Mouse (Mus musculus): ENCODE results near the gene Lrrc10. TPM values are rescaled to one million over a fixed set of nuclear protein-coding genes. Genes with fewer than 3 reads are reported as not detected.

The Lrrc10 gene
- polyA plus RNA-seq (2014; fragmentation: Illumina TruSeq; extraction: RNeasy Lipid Tissue Mini Kit (QIAGEN cat#74804); ENCODE audit: low read depth, low replicate concordance) = 181 TPM

DNA sequence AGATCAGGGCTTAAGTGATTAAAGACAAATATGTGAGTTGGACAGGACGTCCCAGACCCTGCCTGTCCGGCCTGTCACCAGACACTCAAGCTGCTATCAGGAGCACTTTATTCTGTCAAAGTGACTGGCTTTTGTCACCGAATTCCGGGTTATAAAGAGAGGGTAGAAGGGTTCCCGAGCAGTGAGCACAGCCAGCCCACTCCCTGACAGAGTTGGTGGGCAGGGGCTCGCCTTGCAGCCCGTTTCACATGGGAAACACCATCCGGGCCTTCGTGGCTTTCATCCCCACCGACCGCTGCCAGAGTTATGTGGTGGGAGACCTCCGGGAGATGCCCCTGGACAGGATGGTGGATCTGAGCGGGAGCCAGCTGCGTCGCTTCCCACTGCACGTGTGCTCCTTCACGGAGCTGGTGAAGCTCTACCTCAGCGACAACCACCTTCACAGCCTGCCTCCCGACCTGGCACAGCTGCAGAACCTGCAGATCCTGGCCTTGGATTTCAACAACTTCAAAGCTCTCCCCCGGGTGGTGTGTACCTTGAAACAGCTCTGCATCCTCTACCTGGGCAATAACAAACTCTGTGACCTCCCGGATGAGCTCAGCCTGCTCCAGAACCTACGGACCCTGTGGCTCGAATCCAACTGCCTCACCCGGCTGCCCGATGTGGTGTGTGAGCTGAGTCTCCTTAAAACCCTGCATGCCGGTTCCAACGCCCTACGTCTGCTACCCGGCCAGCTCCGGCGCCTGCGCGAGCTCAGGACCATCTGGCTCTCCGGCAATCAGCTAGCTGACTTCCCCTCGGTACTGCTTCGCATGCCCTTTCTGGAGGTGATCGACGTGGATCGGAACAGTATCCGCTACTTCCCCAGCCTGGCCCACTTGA, at the start of gene Lrrc10:
Gene Lrrc10, plus strand, starts transcription at position 167 of the 882 bp plus-strand sequence.

DNA sequence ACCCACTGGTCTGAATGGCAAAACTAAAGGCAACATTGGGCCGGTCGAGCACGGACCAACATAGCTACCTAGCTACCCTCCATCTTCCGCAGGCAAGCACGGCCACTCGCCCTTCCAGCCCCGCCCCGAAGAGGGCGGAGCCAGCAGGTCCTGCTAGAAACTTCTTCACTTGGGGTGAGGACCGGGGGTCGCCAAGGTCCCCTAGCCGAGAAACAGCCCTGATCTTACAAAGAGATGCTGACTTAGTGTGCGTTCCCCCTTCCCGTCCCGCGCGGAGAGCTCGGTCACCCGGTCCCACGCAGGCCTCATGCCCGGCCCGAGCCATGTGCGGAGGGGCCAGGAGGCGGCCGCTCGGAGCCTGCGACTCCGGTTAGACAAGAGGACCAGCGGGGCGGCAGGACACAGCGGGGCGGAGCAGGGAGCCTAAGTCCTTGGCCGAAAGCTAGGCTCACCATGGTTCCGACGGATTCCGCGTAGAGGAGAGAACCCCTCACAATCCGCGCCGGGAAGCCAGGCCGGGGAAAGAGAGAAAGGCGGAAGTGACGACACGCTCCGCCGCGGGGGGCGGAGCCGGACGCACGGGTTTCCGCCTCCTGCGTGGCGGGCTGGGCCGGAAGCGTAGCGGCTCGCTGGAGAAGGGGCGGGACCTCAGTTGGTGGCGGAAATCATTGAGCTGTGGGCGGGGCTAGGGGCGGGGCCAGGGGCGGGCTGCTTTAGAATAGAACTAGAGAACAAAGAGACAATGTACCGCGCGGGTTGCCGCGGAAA, 18.3 kb downstream of the Lrrc10 start, which contains the start of gene Cct2:
Gene Cct2, minus strand, starts transcription at position 561 of the 768 bp plus-strand sequence.

Other genes starting within 250 kb of the Lrrc10 start
- gene Myrfl, start 148.4 kb upstream of the Lrrc10 start, polyA plus RNA-seq (2014; fragmentation: Illumina TruSeq; extraction: RNeasy Lipid Tissue Mini Kit (QIAGEN cat#74804); ENCODE audit: low read depth, low replicate concordance) = 1.5 TPM
- gene Rab3ip, start 94.6 kb upstream of the Lrrc10 start, polyA plus RNA-seq (2014; fragmentation: Illumina TruSeq; extraction: RNeasy Lipid Tissue Mini Kit (QIAGEN cat#74804); ENCODE audit: low read depth, low replicate concordance) = 74.9 TPM
- gene Gm10271, start 72.7 kb upstream of the Lrrc10 start, polyA plus RNA-seq (2014; fragmentation: Illumina TruSeq; extraction: RNeasy Lipid Tissue Mini Kit (QIAGEN cat#74804); ENCODE audit: low read depth, low replicate concordance) = not detected
- gene Best3, start 59.0 kb upstream of the Lrrc10 start, polyA plus RNA-seq (2014; fragmentation: Illumina TruSeq; extraction: RNeasy Lipid Tissue Mini Kit (QIAGEN cat#74804); ENCODE audit: low read depth, low replicate concordance) = 4.6 TPM
- gene Cct2, start 18.5 kb downstream of the Lrrc10 start, polyA plus RNA-seq (2014; fragmentation: Illumina TruSeq; extraction: RNeasy Lipid Tissue Mini Kit (QIAGEN cat#74804); ENCODE audit: low read depth, low replicate concordance) = 143 TPM
- gene Frs2, start 103.2 kb downstream of the Lrrc10 start, polyA plus RNA-seq (2014; fragmentation: Illumina TruSeq; extraction: RNeasy Lipid Tissue Mini Kit (QIAGEN cat#74804); ENCODE audit: low read depth, low replicate concordance) = 17.4 TPM
- gene Yeats4, start 179.2 kb downstream of the Lrrc10 start, polyA plus RNA-seq (2014; fragmentation: Illumina TruSeq; extraction: RNeasy Lipid Tissue Mini Kit (QIAGEN cat#74804); ENCODE audit: low read depth, low replicate concordance) = 27.4 TPM
- not detected for gene 9530003J23Rik, start 193.4 kb downstream of the Lrrc10 start, polyA plus RNA-seq (2014; fragmentation: Illumina TruSeq; extraction: RNeasy Lipid Tissue Mini Kit (QIAGEN cat#74804); ENCODE audit: low read depth, low replicate concordance)
- 250 TPM for gene Lyz2, start 237.0 kb downstream of the Lrrc10 start, polyA plus RNA-seq (2014; fragmentation: Illumina TruSeq; extraction: RNeasy Lipid Tissue Mini Kit (QIAGEN cat#74804); ENCODE audit: low read depth, low replicate concordance)
- 3.1 TPM for gene Lyz1, start 247.5 kb downstream of the Lrrc10 start, polyA plus RNA-seq (2014; fragmentation: Illumina TruSeq; extraction: RNeasy Lipid Tissue Mini Kit (QIAGEN cat#74804); ENCODE audit: low read depth, low replicate concordance)